Mouse (Mus musculus) testis, adult 2 months (tissue): Measurements from ENCODE around the gene Golgb1. TPM values are rescaled to one million over a fixed set of nuclear protein-coding genes. Genes with fewer than 3 reads are reported as not detected.

ENCODE experiments used
- H3K27ac ChIP-seq: fragments of 200-500 bp; 2 replicates; pipeline ENCODE4 v1.5.1; 2012; ENCODE audit warnings: low read depth, low read length; ENCODE audit not compliant: control insufficient read depth, insufficient read depth
- H3K27me3 ChIP-seq: fragments of 200-500 bp; 2 replicates; pipeline ENCODE4 v1.6.1; 2012; ENCODE audit warnings: mild to moderate bottlenecking, low read length, moderate library complexity; ENCODE audit not compliant: control insufficient read depth, insufficient read depth
- H3K36me3 ChIP-seq: fragments of 200-500 bp; 2 replicates; pipeline ENCODE4 v1.6.1; 2012; ENCODE audit warnings: mild to moderate bottlenecking, low read length; ENCODE audit not compliant: control insufficient read depth, insufficient read depth
- H3K4me1 ChIP-seq: fragments of 200-500 bp; 2 replicates; pipeline ENCODE4 v1.6.1; 2012; ENCODE audit warnings: low read length; ENCODE audit not compliant: control insufficient read depth, insufficient read depth
- H3K4me3 ChIP-seq: fragments of 200-500 bp; 2 replicates; pipeline ENCODE4 v1.5.1; 2012; ENCODE audit warnings: low read depth, mild to moderate bottlenecking, low read length, moderate library complexity, mixed read lengths; ENCODE audit not compliant: control insufficient read depth
- CTCF ChIP-seq: fragments of 200-500 bp; IDR thresholded peaks from 2 replicates; pipeline ENCODE4 v1.5.1; 2012; ENCODE audit warnings: low read depth, mild to moderate bottlenecking, inconsistent platforms, low read length, moderate library complexity; ENCODE audit not compliant: control insufficient read depth, insufficient read depth, insufficient replicate concordance
- POLR2A ChIP-seq: fragments of 200-500 bp; IDR thresholded peaks from 2 replicates; pipeline ENCODE4 v1.6.1; 2012; ENCODE audit warnings: low read depth, mild to moderate bottlenecking, inconsistent platforms, low read length, moderate library complexity; ENCODE audit not compliant: control insufficient read depth
- polyA plus RNA-seq: library from polyadenylated mRNA; depleted of rRNA; stranded (reverse); fragments of >200 nt; gene quantifications from 2 replicates; pipeline ENCODE4 v1.2.3, GENCODE M21; 2012

The Golgb1 gene
- polyA plus RNA-seq, 1 experiment: 49.1 TPM

GRCm38 (mm10) chr16:36918505-36918904 is 43.6 kb downstream of the Golgb1 start:
- no peak overlapping the region for H3K4me3 ChIP-seq
- H3K36me3 ChIP-seq: peaks cover 2% of the 10 kb centered on the region
- no peaks in the 10 kb centered on the region for H3K27me3 ChIP-seq
- TF ChIP-seq POLR2A (no peak), CTCF (no peak)
- no peaks in the 10 kb centered on the region for H3K4me1 ChIP-seq
- H3K27ac ChIP-seq: no peak overlapping the region

- H3K4me1 ChIP-seq: no peaks in the 10 kb centered on the region
- no peak overlapping the region for H3K27ac ChIP-seq
- peaks cover 2% of the 10 kb centered on the region for H3K36me3 ChIP-seq
- no peak overlapping the region for H3K4me3 ChIP-seq
- no peaks in the 10 kb centered on the region for H3K27me3 ChIP-seq
- TF ChIP-seq POLR2A: no peak
- no peak for TF ChIP-seq CTCF
Observed at GRCm38 (mm10) chr16:36920410-36920809, 45.5 kb downstream of the Golgb1 start.

DNA sequence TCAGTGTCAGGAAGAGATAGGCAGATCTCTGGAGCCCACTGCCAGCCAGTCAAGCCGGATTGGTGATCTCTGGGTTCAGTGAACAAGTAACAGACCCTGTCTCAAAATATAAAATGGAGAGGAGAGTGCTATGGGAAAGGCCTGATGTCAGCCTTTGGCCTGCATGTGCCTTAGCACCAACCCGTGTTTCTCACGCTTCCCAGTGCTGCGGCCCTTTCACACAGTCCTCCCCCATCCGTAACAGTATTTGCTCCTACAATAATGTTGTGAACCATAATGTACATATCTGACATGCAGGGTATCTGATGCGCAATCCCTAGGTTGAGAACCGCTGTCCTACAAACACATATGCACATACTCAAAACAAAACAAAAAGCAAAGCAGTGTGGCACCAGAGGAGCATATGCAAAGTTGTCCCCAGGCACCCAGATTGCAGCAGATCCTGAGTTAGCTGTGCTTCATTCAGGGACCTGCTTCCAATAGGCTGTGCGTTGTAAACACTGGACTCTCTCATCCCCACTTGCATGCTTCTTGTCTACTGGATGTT is 46.2 kb downstream of the Golgb1 start:
- H3K4me1 ChIP-seq: no peaks in the 10 kb centered on the region
- no peak overlapping the region for H3K4me3 ChIP-seq
- no peak overlapping the region for H3K27ac ChIP-seq
- no peaks in the 10 kb centered on the region for H3K27me3 ChIP-seq
- TF ChIP-seq POLR2A (no peak), CTCF (no peak)
- H3K36me3 ChIP-seq: peaks cover 1% of the 10 kb centered on the region

- H3K27ac ChIP-seq: no peak overlapping the region
- H3K36me3 ChIP-seq: peaks cover 1% of the 10 kb centered on the region
- H3K4me3 ChIP-seq: no peak overlapping the region
- TF ChIP-seq POLR2A (no peak), CTCF (no peak)
- no peaks in the 10 kb centered on the region for H3K4me1 ChIP-seq
- H3K27me3 ChIP-seq: no peaks in the 10 kb centered on the region
Observed at GRCm38 (mm10) chr16:36921980-36922379, 47.0 kb downstream of the Golgb1 start.

- no peaks in the 10 kb centered on the region; the same call in 1 of the 2 replicates for H3K36me3 ChIP-seq
- H3K27ac ChIP-seq: no peak overlapping the region
- no peak for TF ChIP-seq POLR2A
- no peak for TF ChIP-seq CTCF
- no peak overlapping the region for H3K4me3 ChIP-seq
- no peaks in the 10 kb centered on the region for H3K4me1 ChIP-seq
- no peaks in the 10 kb centered on the region for H3K27me3 ChIP-seq
Observed at GRCm38 (mm10) chr16:36924312-36924711, 49.4 kb downstream of the Golgb1 start.

- H3K4me1 ChIP-seq: no peaks in the 10 kb centered on the region
- no peaks in the 10 kb centered on the region; the same call in 1 of the 2 replicates for H3K36me3 ChIP-seq
- no peak for TF ChIP-seq POLR2A
- no peak for TF ChIP-seq CTCF
- no peaks in the 10 kb centered on the region for H3K27me3 ChIP-seq
- H3K4me3 ChIP-seq: no peak overlapping the region
- H3K27ac ChIP-seq: no peak overlapping the region
Observed at GRCm38 (mm10) chr16:36925351-36925750, 50.4 kb downstream of the Golgb1 start.

DNA sequence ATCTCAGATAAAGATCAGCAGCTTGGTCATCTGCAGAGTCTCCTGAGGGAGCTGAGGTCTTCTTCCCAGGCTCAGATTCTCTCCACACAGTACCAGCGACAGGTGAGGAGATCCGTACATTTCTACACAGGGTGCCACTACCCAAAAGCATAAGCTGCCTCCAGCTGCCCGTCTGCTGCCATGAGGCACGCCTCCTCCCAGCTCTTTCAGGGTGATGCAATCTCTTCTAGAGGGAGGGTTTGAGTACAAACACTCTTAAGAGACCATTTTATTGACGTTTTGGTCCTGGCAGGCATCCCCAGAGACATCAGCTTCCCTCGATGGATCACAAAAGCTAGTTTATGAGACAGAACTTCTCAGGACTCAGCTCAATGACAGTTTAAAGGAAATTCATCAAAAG is 50.9 kb downstream of the Golgb1 start:
- Histone ChIP-seq H3K4me3 (no peak overlapping the region), H3K36me3 (no peaks in the 10 kb centered on the region; the same call in 1 of the 2 replicates), H3K27me3 (no peaks in the 10 kb centered on the region), H3K4me1 (no peaks in the 10 kb centered on the region), H3K27ac (no peak overlapping the region)
- TF ChIP-seq CTCF (no peak), POLR2A (no peak)

- Histone ChIP-seq H3K4me1 (no peaks in the 10 kb centered on the region), H3K27me3 (no peaks in the 10 kb centered on the region), H3K36me3 (no peaks in the 10 kb centered on the region; the same call in 1 of the 2 replicates), H3K27ac (no peak overlapping the region), H3K4me3 (no peak overlapping the region)
- no peak for TF ChIP-seq POLR2A
- no peak for TF ChIP-seq CTCF
Observed at GRCm38 (mm10) chr16:36926514-36927447, 51.8 kb downstream of the Golgb1 start.
